Mouse (Mus musculus) mouse embryonic stem cell (cell line): ENCODE measurements around the gene Gm21972.

Experiments
- in situ Hi-C, 2 experiments: fragments of 300-500 bp; cut with MboI; formaldehyde crosslinking; loops; 1 replicate in 1 of 2; 3 replicates in 1 of 2; pipeline ENCODE4 v1.14.3; 2019 to 2020; ENCODE audit warnings: low sequenced_read_pairs in 2 of 2, low pct_unique_long_range_greater_than_20kb in 1 of 2, mixed read lengths in 1 of 2; ENCODE audit not compliant: unreplicated experiment in 1 of 2

Gene Gm21972

DNA sequence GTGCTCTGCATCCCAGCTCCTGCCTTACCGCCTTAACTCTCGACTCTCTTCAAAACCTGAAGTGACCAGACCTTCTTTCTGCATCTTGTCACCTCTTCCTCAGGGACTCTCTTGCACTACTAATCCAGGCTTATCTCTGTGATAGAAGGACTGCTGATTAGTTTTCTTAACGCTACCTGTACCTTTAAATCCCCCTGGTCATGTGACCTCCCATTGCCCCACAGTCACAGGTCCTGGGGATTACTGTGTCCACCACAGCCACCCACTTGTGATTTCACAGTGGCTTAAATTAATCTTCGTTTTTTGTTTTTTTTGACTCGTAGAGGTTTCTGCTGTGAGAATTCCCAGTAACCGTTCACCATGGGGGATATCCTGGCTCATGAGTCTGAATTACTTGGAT is 23.2 kb downstream of the Gm21972 start:
- in situ Hi-C loops, result no loop called here

DNA sequence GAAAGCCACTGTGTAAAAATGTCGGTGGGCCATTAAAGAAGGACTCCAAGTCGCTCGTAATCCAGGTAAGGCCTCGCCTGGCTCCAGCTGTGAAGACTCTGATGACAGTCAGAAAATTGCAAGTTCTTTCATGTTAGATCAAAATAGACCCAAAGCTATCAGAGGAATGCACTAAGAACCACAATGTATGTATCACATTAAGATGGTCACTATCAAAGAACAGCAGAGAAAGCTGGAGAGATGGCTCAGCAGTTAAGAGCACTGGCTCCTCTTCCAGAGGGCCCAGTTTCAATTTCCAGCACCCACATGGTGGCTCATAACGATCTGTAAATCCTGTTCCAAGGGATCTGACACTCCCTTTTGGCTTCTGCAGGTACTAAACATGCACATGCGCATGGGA is 26.6 kb downstream of the Gm21972 start:
- in situ Hi-C loops, result no loop called here

DNA sequence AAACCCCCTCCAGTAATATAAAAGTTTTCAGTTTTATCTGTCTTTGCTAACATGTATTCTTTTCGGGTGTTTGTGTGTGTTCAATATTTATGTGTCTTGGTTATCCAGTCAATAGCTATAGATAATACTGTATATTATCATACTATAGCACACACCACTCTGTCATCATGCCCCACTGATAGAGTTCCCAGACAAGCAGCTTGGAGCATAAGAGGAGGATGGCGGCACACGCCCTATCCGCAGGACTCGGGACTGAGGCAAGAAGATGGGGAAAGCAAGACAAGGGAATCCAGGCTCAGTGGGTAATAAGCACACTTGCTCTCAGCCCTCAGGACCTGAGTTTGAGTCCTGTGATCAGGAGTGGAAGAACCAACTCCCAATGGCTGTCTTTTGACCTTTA is 27.0 kb downstream of the Gm21972 start:
- in situ Hi-C loops, result no loop called here

DNA sequence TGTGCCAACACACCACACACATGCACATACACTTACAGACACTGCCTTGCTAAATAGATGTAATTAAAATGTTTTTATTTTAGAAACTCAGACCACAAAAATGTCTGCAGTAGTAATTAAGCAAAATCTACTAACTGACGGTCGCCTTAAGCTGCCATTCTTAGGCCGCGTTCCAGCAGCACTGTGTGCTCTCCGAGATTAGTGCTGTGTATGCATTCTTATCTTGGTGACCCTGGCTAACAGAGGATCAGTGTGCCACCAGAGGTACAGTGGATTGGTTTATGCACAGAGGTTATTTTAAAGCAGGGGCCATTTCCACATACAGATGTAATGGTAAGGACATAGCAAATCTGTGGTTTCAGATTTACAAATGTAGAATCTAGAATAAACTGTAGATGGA is 27.6 kb downstream of the Gm21972 start:
- in situ Hi-C loops, result no loop called here

- in situ Hi-C loops, result no loop called here
These were observed 41.2 kb downstream of the Gm21972 start for GRCm38 (mm10) chr1:86174602-86175001.

GRCm38 (mm10) chr1:86176066-86176465 is 42.6 kb downstream of the Gm21972 start:
- in situ Hi-C loops, result no loop called here

- in situ Hi-C loops, result no loop called here
These were observed 45.2 kb downstream of the Gm21972 start for GRCm38 (mm10) chr1:86178462-86179253.

DNA sequence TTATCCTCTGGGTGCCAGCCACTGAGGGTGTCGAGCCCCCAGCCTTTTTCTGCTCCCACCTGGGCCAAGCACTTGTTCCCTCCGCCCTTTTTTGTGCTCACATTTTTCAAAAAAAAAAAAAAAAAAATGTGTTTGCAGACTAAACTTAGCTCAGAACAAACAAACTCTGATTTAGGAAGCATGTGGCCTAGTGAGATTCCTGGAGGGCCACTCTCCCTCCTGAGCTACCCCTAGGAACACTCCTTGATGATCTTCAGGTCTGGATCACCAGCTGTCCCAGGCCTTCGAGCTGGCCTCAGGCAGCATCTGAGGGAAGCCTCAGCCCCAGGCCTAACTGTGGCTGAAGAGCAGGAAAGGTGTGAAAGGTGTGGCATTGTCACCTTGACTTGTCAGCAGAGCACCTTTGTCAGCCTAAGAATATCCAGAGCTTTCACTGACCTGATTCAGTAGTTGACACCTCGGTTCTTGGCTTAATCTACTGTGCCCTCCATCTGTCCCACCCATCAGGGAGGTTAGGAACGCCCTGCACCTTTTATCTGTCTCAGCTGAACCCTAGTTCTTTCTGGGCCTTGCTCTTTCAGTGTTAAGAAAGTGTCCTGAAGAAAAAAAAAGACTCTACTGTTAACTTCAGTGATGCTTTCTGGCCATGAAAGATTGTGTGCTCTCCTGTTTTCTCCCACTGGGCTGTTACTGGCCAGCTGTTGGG is 48.7 kb downstream of the Gm21972 start:
- in situ Hi-C loops, result loop anchor here (5.0 kb wide), 1 partner anchor 155 kb away; no protein-coding TSS in a partner anchor

DNA sequence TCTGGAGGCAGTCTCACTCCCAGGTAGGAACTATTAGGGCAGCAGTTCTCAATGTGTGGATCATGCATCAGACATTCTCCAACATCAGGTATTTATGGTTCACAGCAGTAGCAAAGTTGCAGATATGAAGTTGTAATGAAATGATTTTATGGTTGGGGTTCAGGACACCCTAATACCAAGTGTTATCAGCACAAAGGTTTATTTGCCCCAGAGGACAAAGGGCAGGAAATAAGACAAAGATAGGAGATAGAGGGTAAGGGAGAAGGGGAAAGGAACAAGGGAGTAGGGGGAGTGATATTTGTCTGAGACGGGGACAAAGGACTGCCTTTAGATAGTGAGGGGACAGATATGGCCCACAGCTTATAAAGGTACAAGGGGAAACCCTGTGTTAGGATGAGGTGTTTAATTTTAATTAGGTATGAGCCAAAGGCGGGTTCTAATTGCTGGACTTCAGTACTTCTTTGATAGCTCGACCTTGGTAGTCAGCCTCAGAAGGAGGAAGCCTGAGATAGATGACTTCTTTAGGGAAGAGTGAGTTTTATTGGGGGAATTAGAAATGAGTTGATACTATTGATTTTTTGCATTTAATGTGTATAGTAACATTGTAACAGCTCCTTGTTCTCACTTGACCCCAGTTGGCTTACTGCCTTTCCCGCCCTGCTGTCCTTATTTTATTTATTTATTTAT is 50.3 kb downstream of the Gm21972 start:
- in situ Hi-C loops, result loop anchor here (5.0 kb wide), 1 partner anchor 154 kb away; no protein-coding TSS in a partner anchor

GRCm38 (mm10) chr1:86186762-86187161 is 53.3 kb downstream of the Gm21972 start:
- in situ Hi-C loops, result no loop called here

- in situ Hi-C loops, result no loop called here
These were observed 54.4 kb downstream of the Gm21972 start for GRCm38 (mm10) chr1:86187856-86188255.

GRCm38 (mm10) chr1:86188271-86188670 is 54.8 kb downstream of the Gm21972 start:
- in situ Hi-C loops, result no loop called here

DNA sequence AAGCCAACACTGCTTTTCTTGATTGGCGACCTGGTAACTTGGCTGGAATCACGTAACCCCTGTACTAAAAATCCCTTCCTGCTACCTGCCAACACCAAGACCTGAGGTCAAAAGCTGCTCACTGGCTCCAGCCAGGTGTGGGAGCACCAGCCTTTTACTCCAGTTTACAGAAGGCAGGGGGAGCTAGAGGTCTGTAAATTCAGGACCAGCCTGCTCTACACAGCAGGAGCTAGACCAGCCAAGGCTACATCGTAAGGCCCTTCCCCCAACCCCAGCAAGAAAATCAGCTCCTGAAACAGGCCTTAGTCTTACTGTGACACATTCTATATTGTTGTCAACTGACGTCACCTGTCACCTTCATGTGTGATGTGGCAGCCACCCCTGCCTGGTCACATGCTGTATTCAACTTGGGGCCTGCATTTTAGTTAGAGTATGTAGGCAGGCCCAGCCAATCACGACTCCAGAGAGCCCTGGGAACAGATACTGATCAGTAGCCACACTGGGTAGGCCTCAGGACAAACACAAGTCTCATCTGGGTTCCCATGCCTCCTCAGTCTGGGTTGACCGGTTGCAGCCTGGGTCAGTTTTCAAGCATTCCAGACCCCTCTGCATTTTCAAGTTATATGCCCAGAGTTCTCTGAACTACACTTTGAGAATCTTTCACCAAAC is 55.7 kb downstream of the Gm21972 start:
- in situ Hi-C loops, result no loop called here

DNA sequence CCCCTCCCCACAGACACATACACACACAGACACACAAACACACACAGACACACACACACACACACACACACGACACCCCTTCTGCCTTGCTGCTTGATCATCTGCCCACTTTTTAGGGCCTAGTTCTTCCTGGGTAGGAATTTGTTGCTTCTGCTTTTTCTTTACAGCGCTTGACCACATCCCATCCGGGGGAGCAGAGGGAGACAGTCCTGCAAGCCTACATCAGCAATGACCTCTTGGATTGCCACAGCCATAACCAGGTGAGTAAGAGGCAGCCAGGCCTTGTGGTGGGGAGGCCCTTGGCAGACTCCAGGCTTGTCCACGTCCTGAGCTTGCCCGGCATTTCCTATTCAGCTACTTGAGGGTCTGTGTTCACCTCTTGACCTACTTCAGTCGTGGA is 57.4 kb downstream of the Gm21972 start:
- in situ Hi-C loops, result no loop called here

GRCm38 (mm10) chr1:86194044-86194443 is 60.6 kb downstream of the Gm21972 start:
- in situ Hi-C loops, result no loop called here

GRCm38 (mm10) chr1:86198276-86198675 is 64.8 kb downstream of the Gm21972 start:
- in situ Hi-C loops, result no loop called here

- in situ Hi-C loops, result no loop called here
These were observed 65.6 kb downstream of the Gm21972 start for GRCm38 (mm10) chr1:86199026-86199425.

DNA sequence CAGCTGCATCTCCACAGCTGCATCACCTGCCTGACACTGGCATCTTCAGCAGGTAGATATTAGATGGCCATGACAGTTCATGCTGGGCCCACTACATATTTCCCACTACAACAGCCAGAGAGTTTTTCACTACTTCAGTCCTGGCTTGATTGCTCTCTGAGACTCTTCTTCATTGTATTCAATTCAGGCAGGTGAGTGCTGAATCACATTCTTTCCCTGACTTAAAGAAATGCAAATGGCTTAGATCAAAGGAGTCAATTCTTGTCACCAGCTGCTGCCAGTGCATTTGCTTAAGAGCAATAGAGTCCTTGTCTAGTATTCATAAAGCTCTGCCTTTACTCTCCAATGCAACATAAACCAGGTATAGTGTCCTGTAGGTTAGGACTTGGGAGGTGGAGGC is 67.9 kb downstream of the Gm21972 start:
- in situ Hi-C loops, result no loop called here
